Mouse (Mus musculus): Measurements from ENCODE around the gene Siglecg.
"Not testable (repeated sequence)": the region's sequence is repeated elsewhere in the genome, so short reads cannot be mapped to it uniquely, and the experiment has no call there.

Gene Siglecg

DNA sequence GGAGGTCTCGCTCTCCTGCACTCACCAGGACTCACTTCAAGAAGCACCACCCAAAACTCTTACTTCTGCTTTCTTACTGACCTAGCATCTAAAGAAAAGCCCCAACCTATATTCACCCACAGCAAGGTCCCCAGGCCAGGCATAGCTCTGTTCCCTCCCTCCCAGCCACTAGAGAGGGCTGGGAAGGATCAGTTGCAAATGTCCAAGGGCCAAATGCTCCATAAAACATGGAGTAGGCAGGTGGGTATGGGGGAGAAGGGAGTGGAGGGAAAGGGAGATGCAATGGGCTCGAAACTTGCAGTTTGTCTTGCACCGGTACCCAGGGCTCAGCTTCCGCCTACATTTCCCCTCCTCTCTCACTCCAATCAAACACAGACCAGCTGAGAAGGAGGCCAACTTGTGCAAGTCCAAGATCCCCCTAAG lies at the start of gene Siglecg:
Gene Siglecg (plus strand): TSS at position 74 of the 423 bp plus-strand sequence.
- DNase-seq (ENCODE audit: low spot score in 2 of 2), result no peak

DNA sequence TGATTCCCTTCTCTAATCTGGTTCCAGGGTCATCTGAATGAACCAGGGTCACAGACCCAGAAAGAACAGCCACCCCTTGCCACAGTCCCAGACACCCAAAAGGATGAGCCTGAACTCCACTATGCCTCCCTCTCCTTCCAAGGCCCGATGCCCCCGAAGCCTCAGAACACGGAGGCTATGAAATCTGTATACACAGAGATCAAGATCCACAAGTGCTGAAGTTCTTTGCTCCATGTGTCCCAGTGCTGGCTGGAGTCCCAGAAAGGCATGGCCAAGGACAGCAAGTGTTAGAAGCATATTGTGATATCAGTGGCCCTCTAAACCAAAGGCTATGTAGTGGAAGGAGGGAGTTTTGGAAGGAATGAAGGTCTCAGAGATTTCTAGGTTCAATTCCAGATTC lies 49.4 kb upstream of the Siglecg start:
- no peak for DNase-seq (ENCODE audit: low spot score in 2 of 2)

DNA sequence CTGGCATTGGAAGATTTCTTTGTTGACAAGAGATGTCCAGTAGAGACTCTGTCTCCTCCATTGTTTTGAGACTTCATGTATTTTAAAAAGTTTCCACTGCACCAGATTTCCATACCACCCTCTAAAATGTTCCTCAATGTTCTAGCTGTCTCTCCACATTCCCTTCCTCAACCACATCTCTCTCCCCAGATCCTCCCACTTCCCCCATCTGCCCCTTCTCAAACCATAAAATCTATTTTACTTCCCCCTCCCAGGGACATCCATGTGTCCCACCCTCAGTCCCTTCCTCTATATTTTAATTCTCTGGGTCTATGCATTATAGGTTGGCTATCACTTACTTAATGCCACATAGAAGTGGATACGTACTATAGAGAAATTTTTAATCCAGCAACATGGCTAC lies 46.6 kb upstream of the Siglecg start:
- no peak for DNase-seq (ENCODE audit: low spot score in 2 of 2)

DNA sequence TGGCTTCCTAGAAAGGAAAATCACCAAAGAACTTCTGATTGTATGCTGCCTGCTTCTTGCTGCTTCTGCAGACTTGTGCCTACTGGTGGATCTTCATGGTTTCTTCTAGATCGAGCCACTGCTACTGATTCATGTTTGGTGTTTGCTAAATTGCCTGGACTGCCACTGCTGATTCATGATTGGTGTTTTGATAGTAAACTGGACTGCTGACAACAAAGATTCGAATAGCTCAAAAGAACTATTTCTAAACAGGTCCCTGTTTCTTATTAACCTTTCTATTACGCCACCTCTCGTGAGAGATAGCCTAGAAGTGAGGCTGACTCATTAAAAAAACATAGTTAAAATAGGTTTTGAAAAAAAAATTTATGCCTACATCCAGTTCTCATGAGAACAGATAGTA lies 46.0 kb upstream of the Siglecg start:
- no peak for DNase-seq (ENCODE audit: low spot score in 2 of 2)

DNA sequence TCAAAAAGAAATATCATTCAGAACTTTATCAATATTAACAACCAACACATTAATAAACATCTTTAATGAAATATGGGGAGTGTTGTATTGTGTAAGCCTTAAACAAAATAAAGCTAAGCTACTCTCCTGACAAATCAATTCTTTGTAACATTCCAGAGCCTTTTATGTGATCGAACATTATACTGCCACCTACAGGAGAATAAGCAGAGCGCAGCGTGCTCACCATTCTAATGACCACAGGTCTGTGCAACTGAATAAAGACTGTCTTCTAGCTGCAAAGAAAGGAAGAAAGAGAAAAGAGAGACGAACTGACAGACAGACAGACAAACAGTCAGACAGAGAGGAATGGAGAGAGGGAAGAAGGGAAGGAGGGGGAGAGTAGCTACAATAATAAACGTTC lies 29.8 kb upstream of the Siglecg start:
- no peak for DNase-seq (ENCODE audit: low spot score in 2 of 2)

- no peak for DNase-seq (ENCODE audit: low spot score in 2 of 2)
These were observed 15.5 kb upstream of the Siglecg start for GRCm38 (mm10) chr7:43392349-43393121.

DNA sequence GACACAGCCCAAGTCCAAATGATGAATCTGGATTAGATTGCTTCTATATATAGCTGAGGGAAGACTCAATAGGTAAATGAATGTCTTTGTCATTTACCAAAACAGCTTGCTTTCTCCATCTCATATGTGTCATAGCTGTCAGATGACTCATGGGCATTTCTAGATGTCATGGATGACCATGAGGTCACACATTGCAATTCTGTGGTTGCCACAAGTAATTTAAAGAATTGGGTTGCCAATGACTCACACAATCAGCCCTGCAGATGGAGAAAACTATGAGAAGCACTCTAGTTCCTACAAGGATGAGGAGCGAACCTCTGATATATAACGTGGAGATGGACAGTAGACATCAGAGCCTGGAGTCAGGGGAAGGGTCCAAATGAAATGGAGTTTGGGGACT lies 8.5 kb upstream of the Siglecg start:
- DNase-seq (ENCODE audit: low spot score in 2 of 2), result no peak

GRCm38 (mm10) chr7:43402718-43403117 lies 5.3 kb upstream of the Siglecg start:
- DNase-seq (ENCODE audit: low spot score in 2 of 2), result no peak

DNA sequence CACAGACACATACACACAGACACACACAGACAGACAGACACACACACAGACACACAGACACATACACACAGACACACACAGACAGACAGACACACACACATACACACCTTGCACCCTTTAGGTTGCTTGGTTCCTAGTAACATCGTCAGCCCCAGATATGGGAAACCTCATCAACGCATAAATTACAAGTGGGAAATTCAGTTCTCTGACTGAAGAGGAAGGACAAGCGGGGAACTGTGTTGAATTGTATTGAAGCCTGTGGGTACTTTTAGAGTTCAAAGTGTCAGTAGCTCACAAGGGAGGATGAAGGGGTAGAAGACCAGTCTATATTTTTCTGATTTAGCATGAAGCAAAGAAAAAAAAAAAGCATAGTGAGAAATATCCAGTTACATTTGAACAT lies 431 bp upstream of the Siglecg start:
- DNase-seq (ENCODE audit: low spot score in 2 of 2), result no peak

DNA sequence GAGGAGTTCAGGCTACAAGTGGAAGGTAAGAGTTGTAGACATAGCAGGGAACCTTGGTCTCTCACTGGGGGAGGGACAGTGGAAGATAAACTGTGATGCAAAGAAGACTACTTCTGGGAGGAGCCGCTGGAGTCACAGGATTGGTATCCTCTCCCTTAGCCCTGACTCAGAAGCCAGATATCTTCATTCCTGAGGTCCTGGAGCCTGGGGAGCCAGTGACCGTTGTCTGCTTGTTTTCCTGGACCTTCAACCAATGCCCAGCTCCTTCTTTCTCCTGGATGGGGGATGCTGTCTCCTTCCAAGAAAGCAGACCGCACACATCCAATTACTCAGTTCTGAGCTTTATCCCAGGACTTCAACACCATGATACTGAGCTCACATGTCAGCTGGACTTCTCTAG lies 1.1 kb downstream of the Siglecg start:
- no peak for DNase-seq (ENCODE audit: low spot score in 2 of 2)

DNA sequence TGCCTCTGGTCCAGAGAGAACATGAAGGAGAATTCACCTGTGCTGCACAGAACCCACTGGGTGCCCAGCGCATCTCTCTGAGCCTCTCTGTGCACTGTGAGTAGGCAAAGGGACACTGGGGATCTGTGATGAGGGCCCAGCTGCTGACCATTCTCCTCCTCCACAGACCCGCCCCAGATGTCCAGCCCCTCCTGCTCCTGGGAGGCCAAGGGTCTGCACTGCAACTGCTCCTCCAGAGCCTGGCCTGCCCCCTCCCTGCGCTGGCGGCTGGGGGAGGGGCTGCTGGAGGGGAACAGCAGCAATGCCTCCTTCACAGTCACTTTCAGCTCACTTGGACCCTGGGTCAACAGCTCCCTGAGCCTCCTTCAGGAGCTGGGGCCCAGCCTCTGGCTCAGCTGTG lies 3.7 kb downstream of the Siglecg start:
- DNase-seq (ENCODE audit: low spot score in 2 of 2), result not testable (repeated sequence)

DNA sequence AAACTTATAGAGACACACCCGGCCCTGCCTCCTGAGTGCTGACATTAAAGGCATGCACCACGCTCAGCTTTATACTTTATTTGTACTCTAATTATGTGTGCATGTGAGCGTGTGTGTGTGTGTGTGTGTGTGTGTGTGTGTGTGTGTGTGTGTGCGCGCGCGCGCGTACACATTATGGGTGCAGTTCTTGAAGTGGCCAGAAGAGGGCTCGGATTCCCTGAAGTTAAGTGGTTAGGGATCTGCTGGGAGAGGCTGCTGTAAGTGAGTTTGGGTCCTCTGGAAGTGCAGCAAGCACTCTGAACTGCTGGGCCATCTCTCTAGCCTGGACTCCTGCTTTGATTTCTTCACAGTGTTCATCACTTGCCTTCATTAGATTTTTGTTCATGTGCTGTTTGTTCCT lies 9.3 kb downstream of the Siglecg start:
- no peak for DNase-seq (ENCODE audit: low spot score in 2 of 2)

DNA sequence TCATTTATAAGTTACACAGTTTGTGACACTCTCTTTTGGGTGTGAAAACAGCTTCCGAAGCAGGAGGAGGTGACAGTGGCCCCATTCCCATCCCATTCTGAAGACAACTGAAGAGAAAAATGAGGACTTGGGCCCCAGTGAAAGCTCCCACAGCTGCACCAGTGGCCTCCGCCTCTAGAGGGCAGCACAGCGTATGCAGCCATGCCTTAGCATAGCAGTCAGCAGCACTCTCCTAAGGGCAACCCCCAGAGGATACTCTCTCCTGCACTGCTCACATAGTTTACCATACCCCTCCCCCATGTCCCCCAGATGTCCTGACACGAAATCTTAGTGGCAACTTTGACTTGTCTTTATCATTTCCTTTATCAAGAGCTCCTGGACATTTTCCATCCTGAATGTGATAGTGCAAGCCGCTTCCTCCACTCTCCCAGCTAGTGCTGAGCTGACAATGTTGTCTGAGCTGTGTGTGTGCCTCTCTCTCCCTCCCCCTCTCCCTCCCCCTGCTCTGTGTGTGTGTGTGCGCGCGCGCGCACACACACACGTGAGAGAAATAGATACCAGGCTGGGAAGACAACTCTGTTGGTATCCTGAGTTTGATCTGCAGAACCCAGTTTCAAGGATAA lies 15.1 kb downstream of the Siglecg start:
- peak; percentile 54 to 78 for DNase-seq (ENCODE audit: low spot score in 2 of 2)

GRCm38 (mm10) chr7:43423991-43424625 lies 16.1 kb downstream of the Siglecg start:
- DNase-seq (ENCODE audit: low spot score in 2 of 2), result no peak

DNA sequence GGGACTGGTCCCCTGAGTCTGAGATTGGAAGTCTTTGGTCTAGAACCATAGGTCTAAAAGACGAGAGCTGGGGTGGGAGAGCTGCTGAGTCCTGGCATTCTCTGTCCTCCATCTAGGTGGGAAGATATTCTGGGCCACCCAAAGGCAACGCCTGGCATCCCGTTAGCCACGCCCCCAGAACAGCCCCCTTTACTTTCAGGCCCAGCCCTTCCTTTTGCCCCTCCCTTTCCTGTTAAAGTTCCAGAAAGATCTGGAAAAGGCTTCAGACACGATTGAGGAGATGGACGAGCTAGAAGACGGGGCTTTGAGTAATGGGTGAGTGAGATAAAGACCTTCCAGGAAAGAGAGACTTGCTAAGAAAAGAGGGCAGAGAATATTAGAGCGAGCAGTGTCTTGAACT lies 19.4 kb downstream of the Siglecg start, which contains the start of gene Lim2:
Gene Lim2 (plus strand): TSS at position 265 of the 400 bp plus-strand sequence.
- no peak for DNase-seq (ENCODE audit: low spot score in 2 of 2)

DNA sequence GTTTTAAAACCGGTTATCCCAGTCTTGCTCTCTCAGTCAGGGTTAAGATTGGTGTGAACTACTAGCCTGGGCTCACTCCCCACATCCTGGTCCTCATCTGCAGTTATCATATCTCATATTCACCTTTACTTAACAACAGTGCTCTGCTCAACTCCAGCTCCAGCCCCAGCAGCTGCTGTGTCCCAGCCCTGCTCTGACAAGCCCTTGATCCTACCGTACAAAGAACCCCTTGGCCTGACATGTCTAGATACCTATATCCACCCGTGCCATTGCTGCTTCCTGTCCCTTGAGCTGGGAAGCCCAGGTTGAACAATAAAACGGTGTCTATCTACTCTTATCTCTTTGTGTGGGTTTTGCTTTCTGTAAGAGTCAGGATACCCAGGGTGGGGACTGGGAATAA lies 21.5 kb downstream of the Siglecg start:
- no peak for DNase-seq (ENCODE audit: low spot score in 2 of 2)

GRCm38 (mm10) chr7:43432891-43433290 lies 24.9 kb downstream of the Siglecg start:
- no peak for DNase-seq (ENCODE audit: low spot score in 2 of 2)

DNA sequence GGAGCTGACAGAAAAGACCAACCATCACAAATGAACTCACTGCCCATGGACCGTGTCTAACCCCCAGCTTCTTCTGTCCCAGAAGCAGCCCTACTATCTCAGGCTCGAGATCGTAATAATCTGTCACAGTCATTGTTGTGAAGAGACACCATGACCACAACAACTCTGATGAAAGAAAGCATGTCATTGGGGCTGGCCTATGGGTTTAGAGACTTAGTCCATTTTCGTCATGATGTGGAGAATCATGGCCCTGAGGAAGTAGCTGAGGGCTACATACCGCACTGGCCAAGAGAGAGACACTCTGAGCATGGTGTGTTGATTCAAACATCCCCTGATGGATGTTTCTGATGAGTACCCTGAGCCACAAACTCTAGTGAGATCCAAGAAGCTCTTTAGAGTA lies 26.7 kb downstream of the Siglecg start:
- DNase-seq (ENCODE audit: low spot score in 2 of 2), result no peak

DNA sequence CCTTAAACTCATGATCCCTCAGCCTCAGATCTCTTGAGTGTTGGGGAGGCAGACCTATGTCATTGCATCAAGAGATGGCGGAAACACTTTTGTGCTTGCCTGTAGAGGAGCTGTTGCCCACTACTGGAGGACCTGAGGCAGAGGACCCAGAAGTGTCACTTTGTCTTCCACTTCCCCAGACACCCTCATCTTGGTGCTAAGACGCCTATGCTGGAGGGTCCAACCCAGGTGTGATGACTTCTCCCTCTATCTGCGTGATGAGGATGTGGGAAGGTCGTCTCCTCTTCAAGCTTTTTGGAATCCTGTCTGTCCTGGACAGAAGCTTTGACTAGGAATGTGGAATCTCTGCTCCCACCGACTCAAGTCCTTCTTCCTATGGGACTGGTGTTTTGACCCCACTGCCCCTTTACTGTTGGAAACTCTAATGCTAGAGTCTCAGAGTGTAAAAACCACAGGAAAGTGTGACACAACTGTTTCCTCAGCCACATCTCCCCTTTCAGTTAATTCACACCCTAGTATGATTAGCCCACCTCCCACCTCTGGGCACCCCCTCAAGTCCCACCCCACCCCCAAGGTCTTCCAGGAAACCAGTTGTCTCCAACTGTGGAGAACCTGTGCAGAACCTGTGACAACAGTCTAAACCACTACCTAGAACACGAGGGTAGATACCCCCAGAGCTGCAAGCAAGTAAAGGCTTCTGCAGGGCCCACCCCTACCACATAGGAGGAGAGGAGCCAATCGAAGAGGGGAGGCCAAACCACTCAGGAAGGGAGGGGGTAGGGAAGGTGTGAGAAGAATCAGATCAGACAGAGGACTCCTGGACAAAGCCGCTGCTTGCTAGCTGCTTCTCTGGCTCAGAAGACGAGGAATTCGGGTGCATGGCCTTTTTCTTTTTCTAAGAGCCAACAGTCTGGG lies 28.6 kb downstream of the Siglecg start, which contains the start of gene Nkg7:
Gene Nkg7 (plus strand): TSS at position 733 of the 915 bp plus-strand sequence.
- no peak for DNase-seq (ENCODE audit: low spot score in 2 of 2)

DNA sequence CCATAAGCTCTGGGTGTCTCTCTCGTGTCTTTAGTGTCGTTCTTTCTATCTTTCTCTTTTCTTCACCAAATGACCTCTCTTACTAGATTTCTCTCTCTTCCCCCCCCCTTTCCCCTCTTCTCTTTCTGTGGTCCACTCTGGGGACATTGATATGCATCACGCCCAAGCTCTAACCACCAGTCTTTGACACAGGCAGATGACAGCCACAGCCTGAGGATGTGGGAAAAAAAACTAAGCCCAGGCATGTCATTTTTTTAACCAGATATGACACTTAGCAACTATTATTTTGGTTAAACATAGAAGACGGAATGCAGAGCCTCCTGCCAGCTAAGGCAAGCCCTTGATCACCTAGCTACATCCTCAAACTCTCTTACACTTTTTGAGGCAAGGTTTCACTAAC lies 30.6 kb downstream of the Siglecg start:
- DNase-seq (ENCODE audit: low spot score in 2 of 2), result no peak

DNA sequence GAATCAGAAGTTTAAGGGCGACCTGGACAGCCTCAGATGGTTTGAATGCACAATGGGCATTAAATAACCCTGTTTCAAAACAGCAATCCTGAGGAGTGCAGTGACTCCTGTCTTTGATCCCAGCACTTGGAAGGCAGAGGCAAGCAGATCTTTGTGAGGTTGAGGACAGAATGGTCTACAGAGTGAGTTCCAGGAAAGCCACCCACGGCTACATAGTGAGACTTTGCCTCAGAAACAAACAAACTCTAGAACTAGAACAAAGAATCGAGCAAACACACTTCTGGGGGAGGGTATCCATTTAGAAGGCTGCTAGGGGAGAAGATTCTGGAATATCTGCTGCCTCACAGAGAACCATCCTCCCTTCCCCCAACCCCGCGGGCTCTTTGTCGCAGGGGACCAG lies 32.5 kb downstream of the Siglecg start, which contains the start of gene Cldnd2:
Gene Cldnd2 (plus strand): TSS at position 301 of the 400 bp plus-strand sequence.
- DNase-seq (ENCODE audit: low spot score in 2 of 2), result no peak

DNA sequence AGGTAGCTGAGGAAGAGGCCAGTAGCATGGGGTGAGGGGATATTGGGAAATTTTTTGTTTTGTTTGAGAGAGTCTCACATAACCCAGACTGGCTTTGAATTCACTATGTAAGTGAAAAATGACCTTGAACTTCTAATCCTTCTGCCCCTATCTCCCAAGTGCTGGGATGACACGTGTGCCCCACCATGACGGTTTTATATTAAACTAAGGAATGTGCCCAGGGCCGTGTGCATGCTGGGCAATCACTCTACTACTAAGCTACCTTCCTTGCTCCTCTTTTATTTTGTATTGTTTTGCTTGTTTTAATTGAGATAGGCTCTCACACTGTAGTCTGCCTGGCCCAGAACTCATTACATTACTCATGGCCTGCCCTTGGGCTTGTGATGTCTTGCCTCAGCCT lies 33.1 kb downstream of the Siglecg start:
- DNase-seq (ENCODE audit: low spot score in 2 of 2), result no peak

Data from thymus, postnatal 10 days (tissue).